Mouse (Mus musculus) heart, adult 9 months (tissue): ENCODE results near the gene Pafah1b2.

ENCODE experiments used
- DNase-seq, 2 experiments: peaks; one replicate each; pipeline ENCODE4 v3.0.0; 2022; ENCODE audit warnings: low spot score in 2 of 2

The Pafah1b2 gene

DNA sequence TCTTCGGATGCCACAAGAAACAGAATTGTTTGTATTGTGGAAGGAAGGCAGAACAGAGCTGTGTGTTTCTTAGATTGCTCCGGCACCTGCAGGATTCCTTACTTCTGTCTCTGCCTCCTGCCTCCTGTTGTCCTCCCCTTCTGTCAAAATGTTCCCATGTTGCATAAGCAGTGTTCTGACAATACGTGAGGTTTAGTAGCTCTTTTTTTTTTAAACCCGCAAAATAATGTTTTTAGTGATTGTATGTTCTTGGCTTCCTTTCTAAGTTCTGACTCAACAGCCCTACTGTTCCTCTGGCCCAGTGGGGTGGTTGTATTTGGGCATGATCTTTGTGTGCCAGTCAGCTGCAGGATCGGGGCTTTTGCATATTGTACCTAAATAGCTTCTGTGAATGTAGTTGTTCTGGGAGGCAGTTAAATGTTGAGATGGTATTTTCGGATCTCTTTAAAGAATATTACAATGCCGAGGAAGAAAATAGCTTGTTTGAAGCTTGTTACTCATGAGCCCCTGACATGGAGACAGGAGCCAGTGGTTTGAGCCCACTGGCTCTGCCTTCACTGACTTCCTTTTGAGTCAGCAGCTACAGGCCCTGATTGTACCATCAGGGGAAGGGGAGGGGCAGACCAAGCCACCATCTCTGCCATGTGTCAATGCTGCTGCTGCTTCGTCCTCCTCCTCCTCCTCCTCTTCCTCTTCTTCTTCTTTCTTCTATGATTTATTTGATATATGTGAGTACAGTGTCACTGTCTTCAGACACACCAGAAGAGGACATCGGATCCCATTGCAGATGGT, 13.8 kb upstream of the Pafah1b2 start:
- no peak for DNase-seq

DNA sequence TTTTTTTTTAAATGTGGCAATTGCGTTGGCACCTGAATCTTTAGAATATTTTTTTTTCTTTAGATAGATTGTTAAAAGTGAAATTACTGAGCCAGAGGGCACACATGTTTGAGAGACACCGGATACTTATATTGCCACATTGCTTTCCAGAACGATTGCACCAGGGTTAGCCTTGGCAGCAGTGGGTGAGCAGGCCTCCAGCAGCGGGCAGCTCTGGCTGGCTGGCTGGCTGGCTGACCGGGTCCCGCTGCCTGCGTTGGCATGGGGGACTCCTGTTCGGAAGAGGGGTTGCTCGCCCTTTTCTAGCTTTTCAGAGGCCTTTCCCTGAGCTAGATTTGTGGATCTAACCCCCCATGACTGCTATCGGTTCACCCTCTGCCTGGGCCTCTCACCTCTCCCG, 11.1 kb upstream of the Pafah1b2 start:
- DNase-seq = no peak

DNA sequence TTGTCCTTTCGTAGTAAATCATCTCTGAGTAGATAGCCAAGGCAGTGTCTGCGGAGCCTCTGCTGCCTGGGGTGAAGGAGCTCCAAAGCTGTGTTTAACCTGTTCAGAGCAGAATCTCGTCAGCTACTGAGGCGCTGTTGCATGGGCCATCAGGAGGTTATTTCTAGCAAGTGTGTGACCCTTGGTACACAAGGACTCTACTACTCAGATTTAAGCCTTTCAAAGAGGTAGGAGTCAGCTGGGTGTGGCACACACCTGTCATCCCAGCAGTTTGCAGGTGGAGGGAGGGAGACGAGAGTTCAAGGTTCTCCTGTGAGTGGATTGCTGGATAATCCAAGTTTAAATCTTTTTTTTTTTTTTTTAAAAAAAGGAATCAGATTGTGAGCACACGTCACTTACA, 7.5 kb upstream of the Pafah1b2 start:
- no peak for DNase-seq

DNA sequence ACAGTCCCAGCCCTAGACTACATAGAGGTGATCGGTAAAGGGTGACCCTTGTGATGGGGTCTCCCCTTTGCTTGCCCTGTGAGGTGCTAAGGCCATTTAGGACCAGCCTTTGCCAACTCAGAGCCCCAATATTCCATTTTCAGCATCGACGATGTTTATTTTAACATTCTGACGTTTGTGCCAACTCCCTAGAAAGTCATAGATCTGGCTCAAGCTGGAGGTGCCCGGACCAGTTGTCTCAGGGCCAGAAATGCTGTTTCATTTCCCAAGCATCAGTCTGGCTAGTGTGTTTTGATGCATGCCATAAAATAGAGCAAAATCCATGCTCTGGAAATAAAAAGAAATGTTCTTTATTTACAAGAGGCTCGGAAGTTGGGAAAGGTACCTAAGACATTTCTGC, 5.8 kb upstream of the Pafah1b2 start:
- DNase-seq = no peak

DNA sequence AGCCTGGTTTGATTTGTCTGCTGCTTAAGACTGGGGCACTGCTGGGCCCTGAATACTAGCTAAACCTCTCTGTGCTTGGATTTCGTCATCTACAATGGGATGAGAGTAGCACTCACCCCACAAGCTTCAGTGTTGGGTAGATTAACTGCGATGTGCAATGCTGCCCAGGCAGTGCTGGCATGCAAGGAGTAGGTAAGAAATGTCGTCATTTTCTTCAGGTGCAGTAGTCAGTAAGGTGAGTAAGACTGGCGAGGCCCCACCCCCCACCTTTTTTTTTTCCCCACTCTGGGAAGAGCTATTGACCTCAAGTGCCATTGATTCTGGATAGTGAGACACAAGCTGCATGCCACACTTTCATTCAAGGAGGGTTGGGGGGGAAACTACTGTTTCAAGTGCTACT, 3.9 kb upstream of the Pafah1b2 start:
- DNase-seq = no peak

DNA sequence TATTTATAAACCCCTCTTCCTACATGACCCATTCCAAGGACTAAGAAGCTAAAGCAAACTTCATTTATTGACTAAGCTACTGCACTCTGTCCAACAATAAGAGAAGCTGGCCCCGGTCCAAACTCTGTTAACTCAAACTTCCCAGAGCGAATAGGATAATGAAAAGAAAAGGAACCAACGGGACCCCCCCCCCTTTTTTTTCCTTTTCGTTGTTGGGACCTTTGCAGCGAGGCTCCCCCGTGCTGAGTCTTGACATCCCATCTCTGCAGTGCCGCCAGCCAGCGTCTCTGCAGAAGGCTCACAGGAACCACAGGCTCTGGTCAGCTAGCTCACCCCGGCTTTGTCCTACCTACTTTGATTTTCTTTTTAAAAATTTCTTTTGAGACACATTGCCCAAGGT, 3.3 kb upstream of the Pafah1b2 start:
- peak; percentile 22 to 49 for DNase-seq

DNA sequence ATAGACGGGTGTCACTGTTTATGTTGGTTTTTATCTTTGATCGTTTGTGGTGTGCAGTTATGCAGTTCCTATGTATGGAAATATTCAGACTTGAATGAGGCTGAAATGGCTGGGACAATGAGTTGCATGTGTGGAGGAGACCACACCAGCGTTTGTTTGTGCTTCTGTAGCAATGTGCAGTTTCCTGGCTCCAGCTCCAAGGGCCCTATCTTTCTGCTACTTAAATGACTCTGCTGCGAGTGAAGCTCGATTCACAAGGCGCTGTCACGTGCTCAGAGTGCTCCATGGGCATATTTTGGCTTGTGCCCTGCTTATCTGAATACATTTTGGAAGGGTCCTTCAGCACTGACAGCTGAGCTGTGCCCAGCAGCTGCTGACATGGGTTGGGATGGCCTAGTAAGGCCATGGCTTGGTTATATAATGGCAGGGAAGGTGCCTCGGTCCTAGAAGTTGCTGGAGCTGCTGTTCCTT, 2.6 kb upstream of the Pafah1b2 start:
- peak; percentile 79 to 85 for DNase-seq

DNA sequence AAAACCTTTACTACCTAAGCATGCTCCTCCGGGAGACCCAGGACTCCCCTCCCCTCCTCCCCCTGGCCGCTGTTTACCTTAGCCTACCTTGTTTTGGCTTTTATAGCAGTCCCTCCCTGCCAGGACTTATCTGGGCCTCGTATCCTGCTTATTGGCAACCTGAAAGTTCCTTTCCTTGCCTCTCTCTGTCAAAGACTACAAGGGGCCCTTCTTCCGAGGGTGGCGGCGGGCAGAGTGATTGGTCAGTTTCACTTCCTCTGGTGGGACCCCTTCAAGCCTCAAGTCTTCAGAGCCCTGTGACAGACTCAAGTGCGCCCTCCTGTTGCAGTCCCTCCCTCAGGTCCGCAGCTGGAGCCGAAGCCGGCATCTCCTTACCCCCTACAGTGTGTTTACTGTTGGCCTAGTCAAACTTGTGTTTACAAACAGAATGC, 1.8 kb upstream of the Pafah1b2 start:
- DNase-seq = peak; percentile 54 to 60

DNA sequence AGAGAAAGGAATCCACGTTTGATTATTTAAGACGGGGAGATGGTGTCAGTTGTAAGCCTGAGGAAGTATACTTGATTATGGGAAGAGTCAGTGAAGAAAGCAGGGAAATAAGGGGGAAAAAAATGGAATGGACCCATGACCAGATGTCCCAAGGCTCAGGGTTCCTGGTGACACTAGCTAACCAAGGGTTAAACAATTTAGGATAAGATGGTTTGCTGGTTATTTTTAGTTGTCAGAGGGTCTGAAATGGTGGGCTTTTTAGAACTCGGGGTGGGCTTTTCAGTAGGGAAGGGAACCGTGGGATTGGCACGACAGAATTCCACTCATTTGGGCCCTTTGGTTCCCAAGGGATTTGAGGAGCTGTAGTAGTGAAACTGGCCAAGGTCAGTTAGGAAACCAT, 1.1 kb upstream of the Pafah1b2 start:
- DNase-seq = no peak

DNA sequence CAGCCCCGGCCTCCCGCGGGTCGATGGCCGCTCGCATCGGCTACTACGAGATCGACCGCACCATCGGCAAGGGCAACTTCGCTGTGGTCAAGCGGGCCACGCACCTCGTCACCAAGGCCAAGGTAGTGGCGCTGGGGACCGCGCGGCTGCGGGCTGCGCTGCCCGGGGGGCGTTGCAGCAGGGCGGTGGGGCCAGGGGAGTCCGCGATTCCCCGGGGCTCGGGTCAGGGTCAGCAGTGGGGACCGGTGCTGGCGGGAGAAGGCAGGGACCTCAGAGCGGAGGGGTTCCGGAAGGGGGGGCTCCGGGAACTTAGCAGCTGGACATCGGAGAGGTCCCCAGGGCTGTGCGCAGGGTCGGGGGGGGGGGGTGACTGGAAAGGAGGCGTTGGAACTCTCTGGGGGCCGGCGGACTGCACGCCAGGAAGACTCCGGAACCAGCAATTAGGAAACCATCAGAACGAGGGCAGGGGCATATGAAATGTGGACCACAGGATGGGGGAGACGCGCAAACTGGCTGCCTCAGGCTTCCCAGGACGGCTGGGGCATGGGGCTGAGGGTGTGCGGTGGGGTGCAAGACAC, 608 bp upstream of the Pafah1b2 start:
- peak in 1 of 2 experiments; percentile 49 for DNase-seq

DNA sequence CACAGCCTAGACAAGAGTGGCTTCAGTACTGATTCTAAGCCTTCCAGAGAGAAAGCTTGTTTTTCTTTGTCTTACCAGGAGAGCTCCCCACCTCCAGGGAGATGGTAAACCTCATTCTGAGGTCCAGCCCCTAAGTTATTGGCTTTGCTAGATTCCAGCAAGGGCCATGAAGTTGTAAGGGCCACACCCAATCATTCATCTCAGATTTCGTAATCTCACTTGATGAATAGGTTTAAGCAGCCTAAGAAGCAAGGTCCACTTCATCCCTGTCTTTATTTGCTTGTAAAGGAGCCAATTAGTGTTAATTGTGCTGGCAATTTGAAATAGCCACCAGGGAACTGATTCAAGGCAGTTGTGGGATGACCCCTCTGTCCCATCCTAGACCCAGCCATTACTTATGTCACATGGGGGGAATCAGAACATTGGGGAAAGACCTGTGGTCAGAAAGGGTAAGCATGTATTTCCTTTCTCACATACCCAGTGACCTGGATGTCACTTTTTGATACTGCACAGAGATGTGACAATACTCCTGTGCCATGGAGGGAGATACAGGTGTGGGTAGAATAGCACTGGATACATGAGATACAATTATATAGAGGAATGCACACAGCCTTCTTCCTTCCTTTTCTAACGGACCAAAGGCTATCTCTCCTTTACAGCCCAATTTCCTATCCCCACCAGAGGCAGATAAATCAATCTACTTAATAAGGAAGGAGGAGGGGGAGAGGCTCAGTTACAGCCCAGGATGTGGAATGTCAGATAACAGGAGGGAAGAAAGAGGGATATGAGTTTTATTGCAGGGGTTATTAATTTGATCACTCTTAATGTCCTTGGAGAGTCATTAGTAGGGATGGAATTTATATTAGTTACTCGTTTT, 1.2 kb downstream of the Pafah1b2 start:
- DNase-seq = no peak

DNA sequence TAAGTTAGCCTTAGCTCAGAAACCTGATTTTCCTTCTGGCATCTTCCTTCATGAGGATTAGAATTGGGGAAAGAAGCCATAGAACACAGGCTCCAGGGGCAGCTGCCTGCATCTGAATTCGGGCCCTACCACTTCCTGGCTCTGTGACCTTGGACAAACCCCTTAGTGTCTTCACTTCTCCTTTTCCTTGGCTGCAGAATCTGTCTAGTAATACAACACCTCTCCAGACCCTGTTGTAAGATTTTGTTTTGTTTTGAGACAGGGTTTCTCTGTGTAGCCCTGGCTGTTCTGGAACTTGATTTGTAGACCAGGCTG, 2.9 kb downstream of the Pafah1b2 start:
- DNase-seq = no peak

DNA sequence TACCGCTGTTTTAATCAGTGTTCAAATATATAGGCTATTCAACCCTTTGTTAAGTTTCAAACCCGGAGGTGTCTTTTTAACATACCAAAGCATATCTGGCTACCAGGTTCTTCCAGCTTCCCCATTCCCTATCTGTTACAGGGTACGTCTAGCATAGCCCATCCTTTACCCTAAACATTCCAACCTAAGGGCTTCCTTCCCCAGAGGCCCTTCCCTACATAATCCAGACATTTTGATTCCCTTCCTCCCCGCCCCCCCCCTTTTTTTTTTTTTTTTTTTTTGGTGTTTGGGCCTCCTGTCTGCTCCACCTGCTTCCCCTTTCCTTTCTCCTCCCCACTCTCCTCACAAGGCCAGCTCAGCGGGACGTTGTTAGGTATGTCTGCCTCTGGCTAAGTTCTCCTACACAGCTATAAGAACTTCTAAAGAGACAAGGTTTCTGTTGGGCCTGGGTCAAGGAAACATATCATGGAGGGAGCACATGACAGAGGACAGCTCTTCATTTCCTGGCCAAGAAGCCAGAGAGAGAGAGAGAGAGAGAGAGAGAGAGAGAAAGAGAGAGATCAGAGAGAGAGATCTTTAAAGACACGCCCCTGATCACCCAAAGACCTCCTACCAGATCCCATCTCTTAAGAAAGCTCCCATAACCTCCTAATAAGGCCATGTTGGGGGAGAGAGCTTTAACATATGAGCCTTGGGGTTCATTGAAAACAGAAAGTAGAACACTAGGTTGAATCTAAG, 3.4 kb downstream of the Pafah1b2 start:
- no peak for DNase-seq

DNA sequence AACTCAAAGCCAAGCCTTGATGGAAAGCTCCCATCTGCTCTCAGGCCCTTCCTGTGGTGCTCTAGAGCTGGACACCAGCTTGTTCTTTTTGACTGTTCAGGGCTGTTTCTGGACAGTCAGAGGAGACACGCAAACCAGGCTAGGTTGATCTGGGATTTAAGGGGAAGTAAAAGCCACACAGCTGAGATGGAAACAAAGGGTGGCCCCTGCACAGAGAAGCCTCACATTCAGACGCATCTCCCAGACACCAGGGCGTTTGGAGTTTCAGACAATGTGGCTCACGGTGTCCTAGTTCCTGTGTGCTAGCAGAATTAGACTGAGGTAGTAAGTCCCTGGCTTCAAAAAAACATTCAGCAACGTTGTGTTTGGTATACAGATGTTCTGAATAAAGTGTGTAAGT, 6.3 kb downstream of the Pafah1b2 start:
- DNase-seq = no peak

DNA sequence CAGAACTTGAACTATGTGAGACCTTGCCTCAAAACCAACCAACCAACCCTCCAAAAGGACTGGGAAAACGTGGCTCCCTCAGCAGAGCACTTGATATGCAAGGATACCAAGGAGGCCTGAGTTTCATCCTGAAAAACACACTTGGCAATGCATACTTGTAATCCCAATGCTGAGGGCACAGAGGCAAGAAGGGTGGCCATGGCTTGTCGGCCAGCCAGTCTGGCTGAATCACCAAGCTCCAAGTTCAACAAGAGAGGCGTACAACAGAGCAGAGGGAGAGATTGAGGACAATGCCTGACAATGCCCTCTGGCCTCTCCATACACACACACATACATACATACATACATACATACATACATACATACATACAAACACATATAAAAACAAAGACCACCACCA, 8.0 kb downstream of the Pafah1b2 start:
- DNase-seq = no peak

DNA sequence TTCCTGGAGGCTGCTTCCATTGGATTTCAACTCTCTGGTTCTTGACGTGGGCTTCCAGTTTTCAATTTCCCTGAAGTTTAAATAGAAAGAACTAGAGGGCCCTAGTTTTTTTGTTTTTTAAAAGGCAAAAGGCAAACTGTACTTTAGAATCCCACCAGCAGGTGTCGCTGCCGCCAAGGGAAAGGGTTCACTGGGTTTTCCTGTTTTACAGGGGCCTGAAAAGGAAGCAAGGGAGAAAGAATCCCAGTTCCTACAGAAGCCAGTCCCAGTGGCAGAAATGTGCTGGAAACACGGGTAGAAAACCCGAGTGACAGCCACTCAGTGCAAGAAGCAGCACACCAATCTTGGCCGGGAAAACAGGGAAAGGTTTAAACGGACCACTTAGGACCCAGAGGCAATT, 8.8 kb downstream of the Pafah1b2 start:
- peak; percentile 40 to 73 for DNase-seq

DNA sequence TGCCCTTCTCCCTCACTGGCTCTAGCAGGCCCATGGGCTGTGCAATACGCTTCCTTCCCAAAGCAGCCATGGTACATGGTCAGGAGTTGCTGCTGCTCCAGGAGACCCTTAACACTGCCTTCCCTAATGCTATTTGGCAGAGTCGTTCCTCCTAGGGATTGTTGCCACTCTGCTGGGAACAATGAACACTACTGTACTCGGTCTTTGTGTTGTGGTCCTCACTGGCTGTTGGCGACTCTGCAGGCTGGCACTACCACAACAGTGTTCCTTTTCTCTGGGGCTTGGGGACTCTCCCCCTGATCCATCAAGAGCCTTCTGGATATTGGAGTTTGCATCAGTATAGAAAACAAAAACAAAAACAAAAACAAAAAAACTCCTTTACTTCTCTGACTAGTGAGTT, 13.5 kb downstream of the Pafah1b2 start:
- no peak for DNase-seq

DNA sequence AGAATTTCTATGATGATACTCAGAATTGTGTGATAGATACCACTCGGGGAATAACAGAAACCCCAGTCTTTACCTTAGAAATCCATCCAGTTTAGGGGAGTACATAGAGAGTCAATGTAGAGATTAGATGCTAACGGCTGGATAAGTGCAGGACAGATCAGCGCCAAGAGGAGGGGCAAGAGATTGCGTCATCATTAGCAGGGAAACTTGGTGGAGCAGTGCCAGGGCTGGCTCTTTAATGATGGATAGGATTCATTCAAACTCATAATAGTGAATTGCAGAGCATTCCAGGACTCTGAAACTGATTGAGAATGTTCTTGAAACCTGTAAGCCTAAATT, 27.3 kb downstream of the Pafah1b2 start:
- DNase-seq = peak; percentile 61 to 72

DNA sequence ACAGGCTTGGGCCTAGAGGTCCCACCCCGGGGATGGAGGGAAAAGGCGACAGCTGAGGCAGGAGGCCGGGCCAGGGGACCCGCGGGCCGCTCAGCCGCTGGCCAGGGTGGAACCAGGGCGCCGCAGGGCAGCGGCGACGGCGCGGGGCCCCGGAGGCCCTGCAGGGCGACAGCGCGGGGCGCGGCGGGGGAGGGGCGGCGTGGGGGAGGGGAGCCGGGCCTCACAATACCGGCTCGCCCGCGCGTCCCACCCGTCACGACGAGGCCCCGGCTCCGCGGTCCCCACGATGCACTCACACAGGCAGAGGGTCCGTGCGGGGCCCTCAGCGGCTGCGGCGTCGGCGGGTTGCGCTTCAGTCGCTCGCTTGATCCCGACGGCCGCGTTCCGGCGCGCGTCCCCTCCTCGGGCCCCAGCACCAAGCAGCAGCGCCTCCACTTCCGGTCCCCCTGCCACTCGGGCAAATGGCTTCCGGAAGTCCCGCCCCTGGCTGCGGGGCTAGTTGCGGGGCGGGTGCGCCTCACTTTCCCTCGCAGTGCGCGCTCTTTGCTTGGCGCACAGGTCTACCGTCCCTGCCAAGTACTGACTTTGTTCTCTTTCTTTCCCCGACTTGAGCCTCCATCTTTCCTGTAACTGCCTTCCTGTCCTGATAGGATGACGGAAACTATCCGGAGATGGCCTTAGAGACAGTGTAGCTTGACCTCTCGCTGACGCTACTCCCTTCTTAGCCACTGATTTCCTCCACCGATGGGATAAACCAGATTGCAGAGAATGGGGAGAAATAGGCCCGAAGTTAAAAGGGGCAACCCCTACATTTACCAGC, 27.9 kb downstream of the Pafah1b2 start:
- DNase-seq = peak; percentile 86 to 88

DNA sequence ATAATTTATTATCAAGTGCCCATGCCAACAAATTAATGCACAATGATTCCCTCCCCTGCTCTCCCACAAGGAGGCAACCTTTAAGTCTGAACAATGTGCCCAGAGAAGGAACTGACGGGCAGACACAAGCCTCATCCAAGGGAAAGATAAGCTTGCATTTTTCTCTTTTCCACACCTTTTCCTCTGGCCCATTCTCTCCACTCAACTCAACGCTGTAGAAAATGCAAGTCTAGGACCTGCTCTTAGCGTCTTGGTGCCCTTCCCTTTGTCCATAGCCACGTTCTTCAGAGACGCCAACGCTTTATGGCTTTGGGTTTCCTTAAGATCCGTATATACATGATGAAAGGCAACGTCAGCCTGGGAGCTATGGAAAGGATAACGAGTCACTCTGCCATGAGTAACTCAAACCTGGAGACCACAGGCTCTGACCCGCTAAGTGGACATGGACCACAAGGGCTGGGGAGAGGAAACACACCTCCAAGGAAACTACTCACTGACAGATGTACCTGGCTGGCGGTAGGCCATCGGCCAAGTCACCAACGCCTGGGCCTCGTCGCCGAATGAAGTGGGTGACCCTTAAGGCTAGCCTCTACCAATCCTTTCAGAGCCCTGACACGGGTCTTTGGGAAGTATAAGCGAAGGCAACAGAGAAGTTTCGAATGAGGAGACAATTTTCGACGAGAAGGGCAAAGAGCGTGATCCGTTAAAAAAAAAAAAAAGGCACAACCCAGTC, 28.6 kb downstream of the Pafah1b2 start:
- DNase-seq = peak; percentile 11 to 26

DNA sequence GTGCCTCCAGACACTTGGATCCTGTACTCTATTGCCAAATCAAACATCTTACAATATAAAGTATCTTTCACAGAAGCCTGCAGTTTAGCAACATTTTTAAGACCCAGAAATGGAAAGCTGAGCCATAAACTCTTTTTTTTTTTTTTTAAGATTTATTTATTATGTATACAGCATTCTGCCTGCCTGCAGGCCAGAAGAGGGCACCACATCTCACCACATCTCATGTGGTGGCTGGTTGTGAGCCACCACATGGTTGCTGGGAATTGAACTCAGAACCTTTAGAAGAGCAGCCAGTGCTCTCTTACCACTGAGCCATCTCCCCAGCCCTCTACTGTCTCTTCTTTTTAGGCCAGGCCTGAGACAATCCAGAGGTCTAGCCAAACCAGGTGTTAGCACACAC, 31.2 kb downstream of the Pafah1b2 start:
- no peak for DNase-seq
